Mouse (Mus musculus): ENCODE results near the gene Mrpl55. TPM values are rescaled to one million over a fixed set of nuclear protein-coding genes. Genes with fewer than 3 reads are reported as not detected.

The Mrpl55 gene
- total and polyA plus RNA-seq, 3 experiments, result 68.5 to 75.5 TPM; not detected in 1

- TF ChIP-seq POLR2AphosphoS5 (IDR thresholded peaks at IDR 0.05; ENCODE audit: borderline replicate concordance, low read depth, low read length) (no peak), HCFC1 (IDR thresholded peaks at IDR 0.05; ENCODE audit: low read depth, low read length) (0 out of 2 replicates have a peak, but pooled peaks have one; percentile 48), CHD1 (IDR thresholded peaks at IDR 0.05; ENCODE audit: low read depth, low read length) (0 out of 2 replicates have a peak, but pooled peaks have one; percentile 49), POLR2AphosphoS2 (IDR thresholded peaks at IDR 0.05; ENCODE audit: low read length) (no peak), GATA1 (IDR thresholded peaks at IDR 0.05; ENCODE audit: low read depth, low read length) (peak; percentile 79), MAX (IDR thresholded peaks at IDR 0.05; ENCODE audit: low read length) (no peak), CHD2 (IDR thresholded peaks at IDR 0.05; ENCODE audit: low read length) (no peak), ZKSCAN1 (IDR thresholded peaks at IDR 0.05; ENCODE audit: low read depth, low read length) (no peak), MXI1 (IDR thresholded peaks at IDR 0.05; ENCODE audit: low read depth, low read length) (no peak), JUND (IDR thresholded peaks at IDR 0.05; ENCODE audit: low read depth, low read length) (no peak; the same call in 1 of the 2 replicates), BHLHE40 (IDR thresholded peaks at IDR 0.05; ENCODE audit: borderline replicate concordance, low read depth, low read length) (no peak; the same call in 1 of the 2 replicates), MEF2A (IDR thresholded peaks at IDR 0.05; ENCODE audit: extremely low read depth, insufficient replicate concordance, low read depth, low read length, poor library complexity, severe bottlenecking) (no peak), USF2 (IDR thresholded peaks at IDR 0.05; ENCODE audit: borderline replicate concordance in 1 of 2, insufficient read depth in 1 of 2, low read depth in 1 of 2, low read length in 2 of 2) (no peak), POLR2A (IDR thresholded peaks at IDR 0.05; ENCODE audit: control insufficient read depth in 1 of 2, insufficient read depth in 1 of 2, low read depth in 1 of 2, low read length in 2 of 2, poor library complexity in 1 of 2) (peak in 1 of 2 experiments; percentile 27; a peak in 1 of 4 replicates), MYB (IDR thresholded peaks at IDR 0.05; ENCODE audit: low read depth, low read length) (no peak)
These were observed 28.0 kb downstream of the Mrpl55 start (continued) for GRCm38 (mm10) chr11:59230144-59230760.

- Histone ChIP-seq H3K27ac (ENCODE audit: control insufficient read depth, low read depth, low read length) (no peak overlapping the region), H3K4me1 (ENCODE audit: control insufficient read depth in 1 of 2, insufficient read depth in 2 of 2, low read length in 2 of 2) (peaks cover 0 to 11% of the 10 kb centered on the region in 2 experiments; a peak in 3 of 4 replicates), H3K79me2 (ENCODE audit: control insufficient read depth, insufficient read depth, low read length, poor library complexity) (peaks cover 7% of the 10 kb centered on the region), H3K9ac (ENCODE audit: control insufficient read depth, low read depth, low read length, poor library complexity, severe bottlenecking) (no peak overlapping the region), H3K4me3 (ENCODE audit: control insufficient read depth in 1 of 2, insufficient read depth in 1 of 2, low read depth in 2 of 2, low read length in 2 of 2) (no peak overlapping the region), H3K36me3 (ENCODE audit: control insufficient read depth in 1 of 2, insufficient read depth in 2 of 2, low read length in 2 of 2) (peaks cover 0 to 14% of the 10 kb centered on the region in 2 experiments; a peak in 2 of 4 replicates), H3K27me3 (ENCODE audit: control insufficient read depth in 1 of 2, insufficient read depth in 2 of 2, low read length in 2 of 2) (no peaks in the 10 kb centered on the region; a peak in 2 of 4 replicates), H3K9me3 (replicated peaks; ENCODE audit: insufficient read depth, low read length) (no peaks in the 10 kb centered on the region)
- DNase-seq (ENCODE audit: low read depth, low spot score), result no peak
- no peak for TF ChIP-seq ZMIZ1 (IDR thresholded peaks at IDR 0.05; ENCODE audit: low read depth, low read length)
- TF ChIP-seq CHD2 (IDR thresholded peaks at IDR 0.05; ENCODE audit: low read length), result no peak
- TF ChIP-seq E2F4 (IDR thresholded peaks at IDR 0.05; ENCODE audit: borderline replicate concordance, low read depth, low read length), result no peak
- no peak for TF ChIP-seq ZKSCAN1 (IDR thresholded peaks at IDR 0.05; ENCODE audit: low read depth, low read length)
- TF ChIP-seq RAD21 (IDR thresholded peaks at IDR 0.05; ENCODE audit: low read depth, low read length), result peak; percentile 21
- no peak for TF ChIP-seq NRF1 (IDR thresholded peaks at IDR 0.05; ENCODE audit: insufficient read depth, low read depth, low read length, poor library complexity, severe bottlenecking)
- peak; percentile 11 to 28 (median 12); a peak in 4 of 6 replicates for TF ChIP-seq CTCF (IDR thresholded peaks at IDR 0.05 in 2 of 3, conservative IDR thresholded peaks at IDR 0.05 in 1 of 3; ENCODE audit: control insufficient read depth in 1 of 3, insufficient read depth in 1 of 3, low read depth in 2 of 3, low read length in 3 of 3, poor library complexity in 1 of 3, severe bottlenecking in 1 of 3)
- TF ChIP-seq SMC3 (IDR thresholded peaks at IDR 0.05; ENCODE audit: low read depth, low read length), result peak; percentile 32; the same call in 1 of the 2 replicates
- TF ChIP-seq POLR2AphosphoS2 (IDR thresholded peaks at IDR 0.05; ENCODE audit: low read length), result no peak
- TF ChIP-seq ZNF384 (IDR thresholded peaks at IDR 0.05; ENCODE audit: low read depth, low read length), result no peak
- no peak for TF ChIP-seq SIN3A (IDR thresholded peaks at IDR 0.05; ENCODE audit: low read length)
- no peak for TF ChIP-seq MXI1 (IDR thresholded peaks at IDR 0.05; ENCODE audit: low read depth, low read length)
These were observed 30.5 kb downstream of the Mrpl55 start for GRCm38 (mm10) chr11:59232797-59233196.
